Mouse (Mus musculus) CD8-positive naive resting alpha-beta T cell, adult 57 days (primary cell): ENCODE data around the gene Cntn3. TPM values are rescaled to one million over a fixed set of nuclear protein-coding genes. Genes with fewer than 3 reads are reported as not detected.

ENCODE experiments used
- total RNA-seq: library from RNA; stranded (reverse); gene quantifications from one replicate; pipeline ENCODE4 v1.2.4, GENCODE M21; 2023

Gene Cntn3
- not detected for total RNA-seq

DNA sequence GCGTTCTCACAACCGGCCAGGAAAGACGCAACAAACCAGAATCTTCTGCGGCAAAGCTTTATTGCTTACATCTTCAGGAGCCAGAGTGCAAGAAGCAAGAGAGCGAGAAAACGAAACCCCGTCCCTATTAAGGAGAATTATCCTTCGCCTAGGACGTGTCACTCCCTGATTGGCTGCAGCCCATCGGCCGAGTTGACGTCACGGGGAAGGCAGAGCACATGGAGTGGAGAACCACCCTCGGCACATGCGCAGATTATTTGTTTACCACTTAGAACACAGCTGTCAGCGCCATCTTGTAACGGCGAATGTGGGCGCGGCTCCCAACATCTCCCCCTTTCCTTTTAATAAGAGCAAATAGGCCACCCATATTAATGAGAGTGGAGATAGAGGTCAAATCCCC, at the start of gene Cntn3:
Gene Cntn3 (minus strand): TSS at position 101 of the 400 bp plus-strand sequence.

